Mouse (Mus musculus) erythroblast, embryonic 14.5 days (primary cell): ENCODE results near the gene Sorcs2.

Experiments
- GATA1 ChIP-seq: IDR thresholded peaks from 2 replicates; pipeline ENCODE4 v1.6.1; 2012; ENCODE audit warnings: low read length, inconsistent platforms, mixed read lengths
- TAL1 ChIP-seq: IDR thresholded peaks from 3 replicates; pipeline ENCODE4 v1.6.1; 2012; ENCODE audit warnings: low read length, inconsistent platforms, mixed read lengths

- TF ChIP-seq GATA1 (no peak), TAL1 (no peak)
Measured at GRCm38 (mm10) chr5:36115519-36115918, 282.4 kb downstream of the Sorcs2 start.
